Mouse (Mus musculus): ENCODE results near the gene Gm4969. TPM values are rescaled to one million over a fixed set of nuclear protein-coding genes. Genes with fewer than 3 reads are reported as not detected.
"Not testable (repeated sequence)": the region's sequence is repeated elsewhere in the genome, so short reads cannot be mapped to it uniquely, and the experiment has no call there.

Gm4969 gene
- polyA plus RNA-seq, 1 experiment from 2014 or later: 4.5 TPM

- Histone ChIP-seq H3K4me3 (ENCODE audit: low read length) (peak within 1 kb of the TSS; percentile 98), H3K36me3 (ENCODE audit: control insufficient read depth, insufficient read depth, low read length) (peaks cover 30% of the 10 kb centered on the region), H3K9me3 (ENCODE audit: control insufficient read depth, low read length) (no peaks in the 10 kb centered on the region), H3K4me2 (replicated peaks; ENCODE audit: low read depth, low read length) (peak within 1 kb of the TSS; percentile 87), H3K27ac (ENCODE audit: low read depth, low read length) (peak within 1 kb of the TSS; percentile 73; the same call in 1 of the 2 replicates), H3K9ac (ENCODE audit: low read depth, low read length) (peak within 1 kb of the TSS; percentile 98), H3K4me1 (ENCODE audit: control insufficient read depth, insufficient read depth, low read length) (peaks cover 18% of the 10 kb centered on the region), H3K27me3 (ENCODE audit: control insufficient read depth, insufficient read depth, low read length) (no peaks in the 10 kb centered on the region)
- ATAC-seq (ENCODE audit: low FRiP score, low TSS enrichment): peak; percentile 98
- WGBS: under 1% methylated on average over 81 of the region's 91 CpGs
Observed at GRCm38 (mm10) chr7:19075723-19076585, 42.2 kb downstream of the Gm4969 start, which contains the start of gene Dmwd. TSS of gene Dmwd (plus strand) at chr7:19076227.

DNA sequence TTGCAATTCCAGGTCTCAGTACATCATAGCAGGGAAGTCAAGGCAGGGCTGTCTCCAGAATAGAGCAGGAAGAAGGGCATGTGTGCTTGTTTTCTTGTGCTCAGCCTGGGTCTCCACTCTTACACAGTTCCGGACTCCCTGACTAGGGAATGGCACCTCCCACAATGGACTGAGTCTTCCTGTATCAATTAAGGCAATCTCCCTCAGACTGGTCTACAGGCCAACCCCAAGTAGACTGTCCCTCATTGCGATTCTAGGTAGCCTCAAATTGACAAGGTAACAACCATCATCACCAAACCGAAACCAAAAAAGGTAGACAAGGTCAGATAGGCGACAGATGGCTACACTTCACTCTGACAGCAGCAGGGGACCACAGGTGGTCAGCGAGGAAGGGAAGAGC lies 42.9 kb downstream of the Gm4969 start:
- WGBS: 63% methylated on average over 5 of the region's 5 CpGs
- H3K9me3 ChIP-seq (ENCODE audit: control insufficient read depth, low read length): no peaks in the 10 kb centered on the region
- H3K27ac ChIP-seq (ENCODE audit: low read depth, low read length): no peak overlapping the region
- peak overlapping the region; percentile 47 for H3K4me2 ChIP-seq (replicated peaks; ENCODE audit: low read depth, low read length)
- peak overlapping the region; percentile 98 for H3K4me3 ChIP-seq (ENCODE audit: low read length)
- H3K27me3 ChIP-seq (ENCODE audit: control insufficient read depth, insufficient read depth, low read length): no peaks in the 10 kb centered on the region
- peak overlapping the region; percentile 12; the same call in 1 of the 2 replicates for H3K9ac ChIP-seq (ENCODE audit: low read depth, low read length)
- no peak for ATAC-seq (ENCODE audit: low FRiP score, low TSS enrichment)
- H3K36me3 ChIP-seq (ENCODE audit: control insufficient read depth, insufficient read depth, low read length): peaks cover 23% of the 10 kb centered on the region
- peaks cover 18% of the 10 kb centered on the region for H3K4me1 ChIP-seq (ENCODE audit: control insufficient read depth, insufficient read depth, low read length)

- Histone ChIP-seq H3K4me1 (ENCODE audit: control insufficient read depth, insufficient read depth, low read length) (peaks cover 18% of the 10 kb centered on the region), H3K27me3 (ENCODE audit: control insufficient read depth, insufficient read depth, low read length) (no peaks in the 10 kb centered on the region), H3K4me2 (replicated peaks; ENCODE audit: low read depth, low read length) (no peak overlapping the region), H3K27ac (ENCODE audit: low read depth, low read length) (no peak overlapping the region), H3K9ac (ENCODE audit: low read depth, low read length) (no peak overlapping the region), H3K36me3 (ENCODE audit: control insufficient read depth, insufficient read depth, low read length) (peaks cover 17% of the 10 kb centered on the region), H3K4me3 (ENCODE audit: low read length) (no peak overlapping the region), H3K9me3 (ENCODE audit: control insufficient read depth, low read length) (no peaks in the 10 kb centered on the region)
- no peak for ATAC-seq (ENCODE audit: low FRiP score, low TSS enrichment)
- 95% methylated on average over 6 of the region's 6 CpGs for WGBS
Observed at GRCm38 (mm10) chr7:19074494-19074893, 43.7 kb downstream of the Gm4969 start.

GRCm38 (mm10) chr7:19073504-19073903 lies 44.7 kb downstream of the Gm4969 start:
- no peak for ATAC-seq (ENCODE audit: low FRiP score, low TSS enrichment)
- H3K9ac ChIP-seq (ENCODE audit: low read depth, low read length): no peak overlapping the region
- H3K36me3 ChIP-seq (ENCODE audit: control insufficient read depth, insufficient read depth, low read length): peaks cover 7% of the 10 kb centered on the region
- no peak overlapping the region for H3K4me2 ChIP-seq (replicated peaks; ENCODE audit: low read depth, low read length)
- H3K9me3 ChIP-seq (ENCODE audit: control insufficient read depth, low read length): no peaks in the 10 kb centered on the region
- peaks cover 18% of the 10 kb centered on the region for H3K4me1 ChIP-seq (ENCODE audit: control insufficient read depth, insufficient read depth, low read length)
- H3K27ac ChIP-seq (ENCODE audit: low read depth, low read length): no peak overlapping the region
- WGBS: 71% methylated on average over 9 of the region's 9 CpGs
- H3K27me3 ChIP-seq (ENCODE audit: control insufficient read depth, insufficient read depth, low read length): no peaks in the 10 kb centered on the region
- H3K4me3 ChIP-seq (ENCODE audit: low read length): no peak overlapping the region

DNA sequence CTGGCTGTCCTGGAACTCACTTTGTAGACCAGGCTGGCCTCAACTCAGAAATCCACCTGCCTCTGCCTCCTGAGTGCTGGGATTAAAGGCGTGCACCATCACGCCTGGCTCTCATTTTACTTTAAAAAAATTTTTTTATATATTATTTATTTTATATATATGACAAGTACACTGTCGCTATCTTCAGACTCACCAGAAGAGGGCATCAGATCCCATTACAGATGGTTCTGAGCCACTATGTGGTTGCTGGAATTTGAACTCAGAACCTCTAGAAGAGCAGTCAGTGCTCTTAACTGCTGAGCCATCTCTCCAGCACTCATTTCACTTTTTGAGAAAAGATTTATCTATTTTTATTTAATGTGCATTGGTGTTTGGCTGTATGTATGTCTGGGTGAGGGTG lies 47.1 kb downstream of the Gm4969 start:
- WGBS: 54% methylated on average over 3 of the region's 3 CpGs

GRCm38 (mm10) chr7:19069500-19069899 lies 48.7 kb downstream of the Gm4969 start:
- no peak for ATAC-seq (ENCODE audit: low FRiP score, low TSS enrichment)
- Histone ChIP-seq H3K27ac (ENCODE audit: low read depth, low read length) (no peak overlapping the region), H3K9me3 (ENCODE audit: control insufficient read depth, low read length) (0 out of 2 replicates have a peak, but pooled peaks cover 5% of the 10 kb centered on the region), H3K4me3 (ENCODE audit: low read length) (no peak overlapping the region), H3K4me2 (replicated peaks; ENCODE audit: low read depth, low read length) (no peak overlapping the region), H3K27me3 (ENCODE audit: control insufficient read depth, insufficient read depth, low read length) (peaks cover 27% of the 10 kb centered on the region), H3K9ac (ENCODE audit: low read depth, low read length) (no peak overlapping the region), H3K36me3 (ENCODE audit: control insufficient read depth, insufficient read depth, low read length) (no peaks in the 10 kb centered on the region), H3K4me1 (ENCODE audit: control insufficient read depth, insufficient read depth, low read length) (no peaks in the 10 kb centered on the region)
- WGBS: 45% methylated on average over 3 of the region's 3 CpGs

More for the DNA sequence above, 47.1 kb downstream of the Gm4969 start:
- H3K27ac ChIP-seq (ENCODE audit: low read depth, low read length); H3K9ac ChIP-seq (ENCODE audit: low read depth, low read length); H3K9me3 ChIP-seq (ENCODE audit: control insufficient read depth, low read length); H3K36me3 ChIP-seq (ENCODE audit: control insufficient read depth, insufficient read depth, low read length); H3K4me3 ChIP-seq (ENCODE audit: low read length); H3K4me2 ChIP-seq (replicated peaks; ENCODE audit: low read depth, low read length); H3K4me1 ChIP-seq (ENCODE audit: control insufficient read depth, insufficient read depth, low read length); ATAC-seq (ENCODE audit: low FRiP score, low TSS enrichment): not testable (repeated sequence)
- H3K27me3 ChIP-seq (ENCODE audit: control insufficient read depth, insufficient read depth, low read length): peaks cover 12% of the 10 kb centered on the region

- ATAC-seq (ENCODE audit: low FRiP score, low TSS enrichment): no peak
- H3K27me3 ChIP-seq (ENCODE audit: control insufficient read depth, insufficient read depth, low read length): peaks cover 29% of the 10 kb centered on the region
- no peak overlapping the region for H3K9ac ChIP-seq (ENCODE audit: low read depth, low read length)
- H3K4me1 ChIP-seq (ENCODE audit: control insufficient read depth, insufficient read depth, low read length): no peaks in the 10 kb centered on the region
- H3K4me2 ChIP-seq (replicated peaks; ENCODE audit: low read depth, low read length): no peak overlapping the region
- H3K9me3 ChIP-seq (ENCODE audit: control insufficient read depth, low read length): 0 out of 2 replicates have a peak, but pooled peaks cover 5% of the 10 kb centered on the region
- no peak overlapping the region for H3K27ac ChIP-seq (ENCODE audit: low read depth, low read length)
- no peak overlapping the region for H3K4me3 ChIP-seq (ENCODE audit: low read length)
- 5% methylated on average over 2 of the region's 2 CpGs for WGBS
- H3K36me3 ChIP-seq (ENCODE audit: control insufficient read depth, insufficient read depth, low read length): no peaks in the 10 kb centered on the region
Observed at GRCm38 (mm10) chr7:19068707-19069106, 49.5 kb downstream of the Gm4969 start.

DNA sequence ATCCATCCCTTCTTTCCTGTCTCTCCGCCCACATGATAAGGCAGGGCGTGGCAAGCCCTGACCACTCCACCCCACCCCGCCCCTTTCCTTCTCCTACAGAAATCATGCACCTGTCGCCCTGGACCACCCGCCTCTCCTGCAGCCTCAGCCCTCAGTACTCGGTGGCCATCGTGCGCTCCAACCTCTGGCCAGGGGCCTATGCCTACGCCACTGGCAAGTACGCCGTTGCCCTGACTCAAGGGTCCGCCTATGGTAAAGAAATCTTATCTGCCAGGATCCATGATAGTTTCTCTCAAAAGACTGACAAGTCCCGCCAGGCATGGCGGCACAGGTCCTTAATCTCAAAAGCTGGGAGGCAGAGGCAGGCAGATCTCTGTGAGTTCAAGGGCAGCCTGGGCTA lies 50.2 kb downstream of the Gm4969 start:
- Histone ChIP-seq H3K36me3 (ENCODE audit: control insufficient read depth, insufficient read depth, low read length) (no peaks in the 10 kb centered on the region), H3K4me2 (replicated peaks; ENCODE audit: low read depth, low read length) (no peak overlapping the region), H3K9ac (ENCODE audit: low read depth, low read length) (no peak overlapping the region), H3K9me3 (ENCODE audit: control insufficient read depth, low read length) (0 out of 2 replicates have a peak, but pooled peaks cover 5% of the 10 kb centered on the region), H3K4me1 (ENCODE audit: control insufficient read depth, insufficient read depth, low read length) (no peaks in the 10 kb centered on the region), H3K27ac (ENCODE audit: low read depth, low read length) (no peak overlapping the region), H3K27me3 (ENCODE audit: control insufficient read depth, insufficient read depth, low read length) (peaks cover 29% of the 10 kb centered on the region), H3K4me3 (ENCODE audit: low read length) (no peak overlapping the region)
- no peak for ATAC-seq (ENCODE audit: low FRiP score, low TSS enrichment)
- 69% methylated on average over 14 of the region's 14 CpGs for WGBS

DNA sequence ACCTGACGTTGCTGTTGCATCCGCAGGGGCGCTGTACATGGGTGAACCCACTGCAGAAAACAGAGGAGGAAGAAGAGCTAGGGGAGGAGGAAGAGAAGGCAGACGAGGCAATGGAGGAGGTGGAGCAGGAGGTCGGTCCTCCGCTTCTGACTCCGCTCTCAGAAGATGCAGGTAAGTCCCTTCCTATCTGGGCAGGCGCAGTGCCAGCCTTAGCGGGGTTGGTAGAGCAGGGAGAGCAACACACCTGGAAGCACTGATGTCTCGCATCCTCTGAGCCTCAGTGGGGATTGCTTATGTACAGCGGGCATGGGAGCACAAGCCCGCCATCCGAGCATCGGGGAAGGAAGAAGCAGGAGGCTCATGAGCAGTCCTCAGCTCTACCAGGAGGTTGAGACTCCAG lies 51.1 kb downstream of the Gm4969 start:
- H3K36me3 ChIP-seq (ENCODE audit: control insufficient read depth, insufficient read depth, low read length): no peaks in the 10 kb centered on the region
- 0 out of 2 replicates have a peak, but pooled peaks cover 5% of the 10 kb centered on the region for H3K9me3 ChIP-seq (ENCODE audit: control insufficient read depth, low read length)
- WGBS: 45% methylated on average over 14 of the region's 14 CpGs
- H3K27me3 ChIP-seq (ENCODE audit: control insufficient read depth, insufficient read depth, low read length): peaks cover 29% of the 10 kb centered on the region
- no peak overlapping the region for H3K4me2 ChIP-seq (replicated peaks; ENCODE audit: low read depth, low read length)
- H3K27ac ChIP-seq (ENCODE audit: low read depth, low read length): no peak overlapping the region
- no peak overlapping the region for H3K9ac ChIP-seq (ENCODE audit: low read depth, low read length)
- no peaks in the 10 kb centered on the region for H3K4me1 ChIP-seq (ENCODE audit: control insufficient read depth, insufficient read depth, low read length)
- no peak for ATAC-seq (ENCODE audit: low FRiP score, low TSS enrichment)
- no peak overlapping the region for H3K4me3 ChIP-seq (ENCODE audit: low read length)

All from kidney, embryonic 14.5 days (tissue).